Mouse (Mus musculus): ENCODE measurements around the gene Slc9a8.

The Slc9a8 gene

GRCm38 (mm10) chr2:167483081-167483826 lies 61.7 kb downstream of the Slc9a8 start:
- DNase-seq (ENCODE audit: low spot score in 2 of 2): no peak

DNA sequence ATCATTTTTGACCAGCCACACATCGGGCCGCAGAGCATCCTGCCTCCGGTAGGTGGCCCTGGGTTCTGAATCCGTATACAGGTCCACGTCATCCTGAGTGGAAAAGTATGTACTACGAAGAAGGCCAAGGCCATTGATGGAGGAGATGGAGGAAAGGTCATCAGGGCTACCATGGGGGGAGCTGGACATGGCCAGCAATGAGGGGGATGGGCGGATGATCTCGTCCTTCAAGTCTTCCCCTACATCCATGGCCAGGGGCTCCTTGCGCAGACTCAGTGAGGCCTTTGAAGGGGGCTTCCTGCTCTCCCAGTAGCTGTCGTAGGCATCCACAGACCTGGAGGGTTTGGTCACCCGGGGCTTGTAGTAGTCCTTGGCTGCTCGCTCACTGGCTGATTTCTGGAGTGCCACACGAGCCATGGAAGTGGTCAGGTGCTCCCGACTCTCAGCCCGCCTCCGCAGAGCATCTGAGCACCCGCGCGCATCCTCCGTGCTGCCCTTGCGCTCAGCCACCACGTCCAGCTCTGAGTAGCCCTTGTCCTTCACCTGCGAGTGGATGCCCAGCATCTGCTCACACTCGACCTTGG lies 62.4 kb downstream of the Slc9a8 start:
- no peak for DNase-seq (ENCODE audit: low spot score in 2 of 2)

GRCm38 (mm10) chr2:167484932-167485331 lies 63.4 kb downstream of the Slc9a8 start:
- DNase-seq (ENCODE audit: low spot score in 2 of 2): no peak

GRCm38 (mm10) chr2:167485501-167486377 lies 64.2 kb downstream of the Slc9a8 start:
- no peak for DNase-seq (ENCODE audit: low spot score in 2 of 2)

DNA sequence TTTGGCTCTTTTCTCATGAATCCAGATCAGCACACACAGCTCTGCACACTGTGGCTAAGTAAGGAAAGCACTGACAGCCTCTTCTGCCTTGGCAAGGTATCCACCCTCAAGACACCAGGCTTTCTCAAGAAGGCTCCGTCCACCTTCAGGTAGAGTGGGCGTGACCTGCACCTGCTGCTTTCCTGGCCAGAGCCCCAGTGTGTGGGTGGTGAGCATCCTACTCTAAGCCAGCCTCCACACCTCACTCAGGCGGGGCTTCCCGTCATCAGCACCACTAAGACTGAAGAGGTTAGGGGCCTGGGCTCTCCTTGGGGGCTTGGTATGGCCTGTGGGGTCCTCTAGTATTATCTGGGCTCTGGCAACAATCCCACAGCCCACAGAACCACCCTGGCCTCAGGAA lies 65.1 kb downstream of the Slc9a8 start:
- DNase-seq (ENCODE audit: low spot score in 2 of 2): no peak

DNA sequence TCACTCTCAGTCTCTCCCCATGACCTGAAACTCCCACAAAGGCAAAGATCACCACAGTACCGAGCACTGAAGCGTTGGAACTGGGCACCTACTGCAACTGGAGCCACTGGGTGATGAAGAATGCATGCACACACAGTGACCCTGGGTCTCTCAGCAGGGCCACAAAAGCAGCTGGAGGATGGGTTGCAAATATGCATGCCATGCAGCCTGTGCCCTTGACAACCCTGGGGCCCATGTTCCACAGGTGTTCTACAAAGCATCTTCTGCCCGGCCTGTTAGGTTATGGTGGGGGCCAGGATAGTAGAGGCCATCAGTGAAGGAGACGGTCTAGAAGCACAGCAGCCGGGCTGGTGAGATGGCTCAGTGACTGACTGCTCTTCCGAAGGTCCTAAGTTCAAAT lies 66.0 kb downstream of the Slc9a8 start:
- DNase-seq (ENCODE audit: low spot score in 2 of 2): no peak

DNA sequence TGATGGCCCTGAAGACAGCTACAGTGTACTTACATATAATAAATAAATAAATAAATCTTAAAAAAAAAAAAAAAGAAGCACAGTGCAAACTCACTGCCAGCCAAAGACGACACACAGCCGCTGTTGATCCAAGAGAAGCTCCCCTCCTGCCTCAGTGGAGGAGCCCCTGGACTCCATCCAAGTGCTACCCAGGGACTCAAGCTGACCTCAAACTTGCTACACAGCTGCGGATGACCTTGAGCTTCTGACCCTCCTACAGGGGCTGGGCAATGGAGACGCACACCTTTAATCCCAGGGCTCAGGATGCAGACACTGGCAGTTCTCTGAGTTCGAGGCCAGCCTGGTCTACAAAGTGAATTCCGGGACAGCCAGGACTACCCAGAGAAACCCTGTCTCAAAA lies 66.5 kb downstream of the Slc9a8 start:
- no peak for DNase-seq (ENCODE audit: low spot score in 2 of 2)

- DNase-seq (ENCODE audit: low spot score in 2 of 2): no peak
Measured at GRCm38 (mm10) chr2:167490813-167491525, 69.5 kb downstream of the Slc9a8 start.

DNA sequence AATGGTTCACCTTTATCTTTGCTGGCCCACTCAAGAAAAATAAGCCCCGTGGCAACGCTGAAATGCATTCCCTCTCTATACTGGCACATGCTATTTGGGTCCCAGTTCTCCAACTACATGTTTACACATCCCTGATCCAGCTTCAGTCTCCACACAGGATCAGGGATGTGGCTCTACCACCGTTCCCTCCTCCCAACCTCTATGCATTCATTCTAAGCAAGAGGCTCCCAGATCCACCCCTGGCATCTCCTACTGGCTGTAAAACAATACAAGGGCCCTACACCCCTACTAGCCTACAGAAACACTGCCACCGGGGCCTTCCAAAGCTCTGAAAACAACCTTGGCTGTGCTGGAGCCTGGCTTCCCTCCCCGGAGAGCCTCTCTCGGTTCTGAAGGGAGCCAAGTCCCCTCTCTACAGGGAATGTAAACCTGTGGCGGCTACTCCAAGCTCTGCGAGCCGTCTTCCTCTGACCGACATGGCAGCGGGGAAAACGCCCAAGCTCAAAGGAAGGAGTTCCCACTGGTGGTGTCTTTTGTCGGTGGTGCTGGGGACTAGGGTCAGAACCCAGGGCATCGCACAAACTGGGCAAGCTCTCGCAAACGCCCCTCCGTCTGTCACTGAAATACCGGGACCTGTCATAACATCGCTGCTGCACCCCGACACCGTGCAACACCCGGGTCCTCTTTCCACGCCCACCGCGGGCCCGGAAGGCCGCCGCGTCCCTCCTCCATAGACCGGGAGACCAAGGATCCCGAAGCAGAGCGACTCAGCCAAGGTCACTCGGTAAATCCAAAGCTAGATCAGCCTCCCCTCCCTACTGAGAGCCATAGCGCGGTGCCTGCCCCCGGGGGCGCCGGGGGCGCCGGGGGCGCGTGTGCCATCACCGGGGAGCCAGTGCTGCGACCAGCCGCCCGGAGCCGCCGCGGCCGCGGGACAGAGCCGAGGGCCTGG lies 70.5 kb downstream of the Slc9a8 start, which contains the start of gene Rnf114:
Gene Rnf114 (plus strand): TSS at position 889 of the 952 bp plus-strand sequence.
- DNase-seq (ENCODE audit: low spot score in 2 of 2): peak; percentile 62 to 83

DNA sequence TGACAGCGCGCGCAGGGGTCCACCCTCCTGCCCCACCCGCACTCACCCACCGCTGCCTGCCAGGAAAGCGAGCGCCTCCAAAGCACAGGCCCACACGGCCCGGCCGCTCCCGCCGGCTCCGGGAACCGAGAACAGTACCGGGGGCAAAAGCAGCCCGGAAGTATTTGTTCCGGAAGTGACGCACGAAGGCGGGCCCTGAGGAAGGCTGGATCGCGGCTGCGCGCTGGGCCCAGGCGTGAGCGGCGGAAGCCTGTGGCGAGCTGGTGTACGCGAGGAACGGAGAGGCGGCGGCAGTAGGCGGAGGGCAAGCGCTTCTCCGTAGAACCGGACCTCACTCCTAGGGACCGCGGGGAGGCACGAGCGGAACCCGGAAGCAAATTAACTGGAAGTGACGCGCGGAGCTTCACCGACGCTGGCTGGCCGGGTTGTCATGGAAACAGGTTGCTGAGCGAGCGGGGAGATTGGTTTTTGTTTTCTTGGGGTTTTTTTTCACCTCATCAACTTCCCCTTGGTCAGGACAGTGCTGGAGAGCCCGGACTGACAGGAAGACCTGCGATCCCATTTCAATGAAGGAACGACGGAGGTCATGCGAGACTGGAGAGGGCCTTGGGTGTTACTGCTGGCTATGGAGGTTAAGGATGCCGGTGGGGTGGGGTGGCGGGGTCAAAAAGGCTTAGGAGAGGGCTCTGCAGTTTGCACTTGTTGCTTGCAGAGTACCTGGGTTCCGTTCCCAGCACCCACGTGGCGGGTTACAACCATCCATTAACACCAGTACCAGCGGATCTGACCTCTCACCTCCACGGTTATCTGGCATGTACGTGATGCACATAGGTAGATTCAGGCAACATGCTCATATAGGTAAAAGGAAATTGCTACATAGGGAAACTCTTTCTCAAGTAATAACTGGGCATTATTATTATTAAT lies 71.5 kb downstream of the Slc9a8 start, which contains the start of gene Spata2:
Gene Spata2 (minus strand): TSS at position 175 of the 924 bp plus-strand sequence.
- peak; percentile 92 to 97 for DNase-seq (ENCODE audit: low spot score in 2 of 2)

GRCm38 (mm10) chr2:167496437-167496836 lies 74.9 kb downstream of the Slc9a8 start:
- no peak for DNase-seq (ENCODE audit: low spot score in 2 of 2)

- peak; percentile 68 to 83 for DNase-seq (ENCODE audit: low spot score in 2 of 2)
Measured at GRCm38 (mm10) chr2:167497272-167497671, 75.8 kb downstream of the Slc9a8 start.

DNA sequence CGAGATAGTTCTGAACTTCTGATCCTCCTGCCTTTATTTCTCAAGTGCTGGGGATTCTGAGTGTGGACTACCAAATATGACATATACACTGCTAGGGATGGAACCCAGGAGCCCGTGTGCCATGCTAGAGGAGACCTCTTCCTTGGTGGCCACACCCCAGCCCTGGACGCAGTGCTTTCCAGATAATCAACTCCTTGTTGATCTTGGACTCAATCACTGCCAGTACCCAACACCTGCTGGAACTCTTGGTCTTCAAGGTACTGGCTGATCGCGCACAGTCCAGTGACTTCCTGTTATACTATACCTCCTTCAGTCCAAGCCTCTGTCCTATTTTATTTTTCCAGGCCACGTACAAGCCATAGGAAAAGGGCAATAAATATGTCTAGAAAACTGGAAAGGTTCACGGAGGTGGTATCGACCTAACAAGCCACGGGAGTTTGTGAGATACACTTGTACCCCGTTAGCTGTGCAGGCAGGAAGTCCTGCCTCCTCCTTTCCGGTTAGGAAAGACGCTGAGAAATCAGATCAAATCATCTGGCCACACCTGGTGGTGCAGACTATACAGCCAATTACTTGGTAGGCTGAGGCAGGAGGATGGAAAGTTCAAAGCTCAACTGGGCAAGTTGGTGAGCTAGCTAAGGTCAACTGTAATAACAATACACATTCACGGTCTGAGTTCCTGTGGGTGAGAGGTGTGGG lies 81.2 kb downstream of the Slc9a8 start:
- DNase-seq (ENCODE audit: low spot score in 2 of 2): peak in 1 of 2 experiments; percentile 63

DNA sequence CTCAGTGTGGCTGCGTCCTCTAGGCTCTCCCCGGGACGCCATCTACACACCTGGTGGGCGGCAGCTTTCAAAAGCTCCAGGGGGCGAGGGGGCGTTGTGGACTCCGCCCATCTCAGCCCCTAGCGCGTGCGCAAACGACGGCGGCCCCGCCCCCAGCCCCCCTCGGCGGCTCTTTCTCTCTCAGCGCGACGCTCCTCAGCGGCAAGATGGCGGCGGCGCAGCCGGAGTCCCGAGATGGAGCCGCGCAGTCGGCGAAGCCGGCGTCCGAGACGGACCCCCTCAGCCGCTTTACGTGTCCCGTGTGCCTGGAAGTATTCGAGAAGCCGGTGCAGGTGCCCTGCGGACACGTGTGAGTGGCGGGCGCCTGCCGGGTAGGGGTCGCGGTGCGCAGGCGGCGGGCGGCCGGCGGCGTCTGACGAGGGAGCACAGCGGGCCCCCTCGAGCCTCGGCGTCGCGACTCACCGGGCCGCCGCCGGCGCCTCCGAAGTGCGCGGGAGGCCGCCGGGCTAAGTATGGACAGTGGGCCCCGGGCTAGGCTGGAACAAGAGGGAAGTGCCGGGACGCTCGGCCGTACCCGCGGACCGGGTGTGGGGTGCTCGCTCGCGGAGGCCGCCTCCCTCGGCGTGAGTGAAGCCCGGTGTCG lies 81.9 kb downstream of the Slc9a8 start:
- peak; percentile 87 to 95 for DNase-seq (ENCODE audit: low spot score in 2 of 2)

DNA sequence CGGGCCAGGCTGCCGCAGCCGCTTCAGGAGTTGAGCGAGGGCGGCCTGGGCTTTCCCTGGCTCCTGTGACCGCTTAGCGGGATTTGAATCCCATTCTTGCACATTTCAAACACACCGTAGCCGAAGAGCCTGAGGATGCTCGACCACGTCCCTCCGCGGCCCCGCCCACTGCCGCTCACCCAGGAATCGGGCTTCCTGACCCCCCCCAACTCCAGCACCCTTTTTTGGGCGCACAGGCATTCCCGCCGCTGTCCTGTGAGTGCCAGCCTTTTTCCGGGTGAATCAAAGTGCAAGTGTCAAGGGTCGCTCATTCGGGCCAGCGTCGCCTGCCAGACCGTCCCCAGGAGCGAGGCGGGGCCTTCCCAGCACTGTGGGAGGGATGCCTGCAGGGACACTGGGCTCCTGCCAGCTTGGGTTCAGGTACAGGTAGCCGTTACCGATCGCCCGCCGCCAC lies 82.4 kb downstream of the Slc9a8 start:
- peak; percentile 49 to 80 for DNase-seq (ENCODE audit: low spot score in 2 of 2)

GRCm38 (mm10) chr2:167505127-167505526 lies 83.6 kb downstream of the Slc9a8 start:
- peak in 1 of 2 experiments; percentile 31 for DNase-seq (ENCODE audit: low spot score in 2 of 2)

DNA sequence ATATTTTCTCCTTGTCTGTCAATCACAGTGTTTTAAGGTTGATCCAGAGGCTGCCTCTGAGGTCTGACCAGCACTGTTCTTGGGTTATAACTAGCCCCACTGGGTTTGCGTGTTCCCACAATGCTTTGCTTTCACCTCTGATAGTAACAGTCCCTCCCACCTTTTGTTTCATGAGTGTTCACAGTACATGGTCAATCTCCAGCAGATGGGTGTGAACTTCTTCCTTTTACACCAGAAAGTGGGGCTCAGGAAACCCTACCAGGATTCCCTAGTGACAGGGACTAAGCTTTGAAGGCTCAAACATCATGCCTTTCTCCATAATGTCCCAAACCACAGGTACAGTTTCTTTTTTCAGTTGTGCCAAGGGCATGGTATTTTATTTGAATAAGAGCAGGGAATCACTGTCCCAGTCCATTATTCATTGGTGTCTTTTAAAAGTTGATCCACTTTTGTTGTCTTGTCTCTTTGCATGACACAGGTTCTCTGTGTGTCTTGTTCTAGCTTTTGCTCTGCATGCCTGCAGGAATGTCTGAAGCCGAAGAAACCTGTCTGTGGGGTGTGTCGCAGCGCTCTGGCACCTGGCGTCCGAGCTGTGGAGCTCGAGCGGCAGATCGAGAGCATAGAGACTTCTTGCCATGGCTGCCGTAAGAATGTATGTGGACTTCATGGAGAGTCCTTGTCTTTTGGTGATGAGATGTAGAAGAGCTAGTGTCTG lies 85.2 kb downstream of the Slc9a8 start:
- DNase-seq (ENCODE audit: low spot score in 2 of 2): no peak

Measured in spleen, postnatal 4 days (tissue).